Mouse (Mus musculus) layer of hippocampus, adult 11-12 months (tissue): ENCODE results near the gene Eed.

ENCODE experiments used
- DNase-seq: peaks from one replicate; pipeline ENCODE4 v3.0.0; 2022; ENCODE audit warnings: low spot score

Eed gene

GRCm38 (mm10) chr7:89907950-89908349 is 72.8 kb downstream of the Eed start:
- DNase-seq = peak; percentile 82
